Mouse (Mus musculus) heart, adult 8-10 months (tissue): ENCODE measurements at regions not wholly inside any gene's neighbourhood (a gene's known extent, or its start where the extent isn't known, plus 50 kb on each side); places are given as distances from the start of the nearest gene placed in this dataset.
A peak's percentile ranks its signal among the peaks of the same experiment; 100 is the strongest.

Experiments
- DNase-seq: peaks from one replicate; pipeline ENCODE4 v3.0.0; 2022; ENCODE audit warnings: low spot score

DNA sequence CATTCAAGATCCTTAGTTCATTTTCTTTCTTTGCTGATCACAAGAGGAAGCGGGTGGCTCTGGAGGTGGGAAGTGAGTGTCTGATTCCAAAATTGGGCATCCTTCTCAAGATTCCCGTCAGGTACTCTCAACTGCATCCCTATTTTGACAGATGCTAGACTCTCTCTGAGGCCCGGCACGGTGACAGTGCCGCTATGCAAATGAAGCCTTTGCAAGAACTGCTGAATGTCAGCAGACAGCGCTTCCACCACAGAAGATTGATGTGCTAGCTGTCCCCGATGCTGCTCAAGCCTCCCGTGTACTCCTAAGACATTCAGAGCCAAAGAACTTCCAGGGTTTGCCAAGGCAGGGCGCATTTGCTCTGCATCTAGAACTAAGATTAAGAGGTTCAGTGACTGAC is 50.9 kb upstream of the Cpne4 start:
- DNase-seq = no peak

DNA sequence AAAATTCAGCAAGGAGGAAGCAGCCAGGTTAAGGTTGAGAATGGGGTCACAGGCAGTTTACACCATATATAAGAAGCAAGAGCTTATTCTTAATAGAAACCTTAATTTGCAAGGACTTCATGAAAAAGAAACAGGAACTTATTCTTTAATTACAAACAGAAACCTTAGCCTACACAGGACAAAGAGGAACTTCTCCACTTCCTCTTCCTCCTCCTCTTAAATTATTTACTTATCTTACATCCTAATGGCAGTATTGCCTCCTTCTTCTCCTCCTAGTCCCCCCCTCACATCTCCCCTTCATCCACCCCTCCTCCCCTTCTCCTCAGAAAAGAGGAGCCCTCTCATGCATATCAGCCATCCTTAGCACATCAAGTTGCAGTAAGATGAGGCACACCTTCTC is 56.4 kb upstream of the Cpne4 start:
- no peak for DNase-seq

DNA sequence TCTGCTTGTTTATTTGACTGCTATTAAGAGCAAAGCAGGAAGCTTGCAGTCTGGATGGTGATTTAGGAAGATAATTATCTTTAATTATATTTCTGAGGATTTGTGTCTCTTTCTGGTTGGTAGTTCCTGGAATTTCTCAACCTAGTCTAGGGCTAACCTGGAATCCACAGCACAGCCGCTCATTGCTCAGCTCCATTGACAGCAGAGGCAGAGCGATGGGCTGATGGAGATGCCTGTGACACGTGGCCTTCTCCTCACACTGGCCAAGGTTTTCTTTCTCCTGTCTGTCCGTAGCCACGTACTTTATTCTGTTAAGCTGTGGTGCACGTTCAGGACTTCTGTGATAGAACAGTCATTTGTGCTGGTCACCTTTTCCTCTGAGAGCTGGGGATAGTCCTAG is 57.7 kb upstream of the Cpne4 start:
- DNase-seq = no peak

DNA sequence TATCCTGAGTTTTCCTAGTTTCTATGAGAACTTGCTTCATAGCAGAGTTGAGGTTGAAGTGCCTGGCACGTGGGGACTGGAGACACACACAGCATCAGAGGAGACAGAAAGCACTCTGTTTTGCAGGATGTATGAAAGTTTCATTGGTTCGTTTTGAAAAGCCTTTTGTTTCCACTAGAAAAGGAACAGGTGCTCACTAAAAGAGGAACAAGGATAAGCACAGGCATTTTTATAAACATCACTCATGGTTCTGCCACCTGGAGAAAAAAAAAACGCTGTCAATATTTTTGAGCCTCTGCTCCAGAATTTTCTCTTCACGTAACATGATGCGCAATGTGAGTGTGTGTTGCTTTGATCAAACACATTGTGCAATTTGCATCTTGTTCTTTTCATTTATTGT is 64.6 kb upstream of the Cpne4 start:
- no peak for DNase-seq

DNA sequence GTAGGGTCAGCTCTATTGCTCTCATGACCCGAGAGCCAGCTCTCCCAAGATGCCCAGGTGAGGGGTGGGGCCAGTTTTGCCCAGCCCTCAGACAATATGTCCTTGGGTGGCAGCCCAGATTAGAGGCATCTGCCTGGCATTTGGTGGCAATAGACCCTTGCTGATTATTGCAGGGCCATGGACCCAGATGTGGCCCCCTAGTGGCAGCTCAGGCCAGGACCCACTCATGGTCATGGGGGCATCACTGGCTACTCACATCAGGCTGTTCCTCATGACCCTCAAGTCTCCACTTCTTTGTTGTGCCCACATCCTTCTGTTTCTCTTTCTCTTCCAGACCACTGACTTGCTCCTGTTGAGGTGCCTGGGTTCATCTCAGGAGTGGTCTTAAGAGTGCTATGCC is 66.4 kb upstream of the Cpne4 start:
- DNase-seq = no peak

DNA sequence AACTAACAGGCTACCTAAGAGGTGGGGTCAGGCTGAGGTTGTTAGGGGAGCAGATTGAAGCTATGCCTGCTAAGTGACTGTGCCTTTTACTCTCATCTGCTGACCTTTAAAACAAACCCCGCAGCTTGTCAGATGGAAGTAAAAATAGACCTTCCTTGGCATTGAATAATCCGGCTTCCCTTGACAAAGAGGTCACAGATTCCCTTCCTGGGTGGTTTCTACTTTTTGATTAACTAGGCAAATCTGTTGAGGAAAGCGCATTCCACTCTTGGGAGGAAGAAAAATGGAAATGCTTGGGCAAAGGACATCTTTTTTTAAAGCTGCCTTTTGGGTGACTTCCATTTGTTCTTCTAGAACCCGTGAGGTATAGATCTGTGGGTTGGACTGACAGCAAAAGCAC is 72.3 kb upstream of the Cpne4 start:
- DNase-seq = no peak

DNA sequence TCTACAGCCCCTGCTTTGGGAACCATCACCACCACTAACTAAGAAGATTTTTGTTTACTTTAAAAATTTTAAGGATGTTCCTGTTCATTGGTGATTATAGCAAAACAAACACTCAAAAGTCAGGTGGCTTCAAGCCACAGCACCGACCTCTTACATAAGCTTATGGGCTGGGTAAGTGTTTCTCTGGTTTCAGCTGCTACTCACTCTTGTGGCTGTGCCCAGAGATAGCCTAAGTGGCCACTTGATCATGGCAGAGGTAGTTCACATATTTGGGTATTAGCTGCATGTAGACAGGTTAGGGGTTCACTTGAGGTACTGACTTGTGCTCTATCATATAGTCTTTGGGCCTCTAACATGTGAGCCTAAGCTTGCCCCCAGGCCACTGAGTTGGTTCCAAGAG is 79.8 kb upstream of the Cpne4 start:
- DNase-seq = no peak

DNA sequence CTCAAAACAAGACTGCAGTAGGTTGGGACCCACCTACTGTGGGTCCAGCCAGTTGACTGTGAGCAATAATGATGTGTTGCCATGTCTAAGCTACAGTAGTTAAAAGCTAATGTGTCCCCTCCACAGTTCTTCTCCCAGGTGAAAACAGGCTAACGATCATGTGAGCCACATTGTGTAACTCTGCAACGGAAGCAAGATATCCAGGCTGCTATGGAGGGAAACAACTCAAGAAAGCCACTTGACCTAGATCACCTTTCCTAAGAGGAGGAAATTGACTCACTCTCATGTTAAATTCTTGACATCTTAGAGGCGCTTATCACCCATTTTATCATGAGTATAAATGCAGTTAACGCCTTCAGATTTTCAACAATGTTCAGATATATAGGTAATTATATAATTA is 83.4 kb upstream of the Cpne4 start:
- DNase-seq = no peak

DNA sequence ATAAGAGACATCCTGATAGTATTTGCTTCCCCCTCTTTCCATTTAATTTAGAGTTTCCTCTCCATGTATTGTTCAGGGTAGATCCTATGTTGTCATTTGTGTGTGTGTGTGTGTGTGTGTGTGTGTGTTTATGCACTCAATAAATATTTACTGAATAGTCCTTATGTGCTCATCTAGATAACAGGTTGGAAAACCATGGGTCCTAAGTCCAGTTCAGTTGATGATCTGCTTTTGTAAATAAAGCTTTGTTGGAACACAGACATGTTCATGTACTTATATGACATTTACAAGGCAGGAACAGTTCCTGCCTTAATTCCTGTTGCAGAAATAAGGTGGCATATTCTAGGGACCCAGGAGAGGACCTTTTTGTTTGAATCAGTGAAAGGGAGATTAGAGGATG is 87.0 kb upstream of the Cpne4 start:
- DNase-seq = no peak

DNA sequence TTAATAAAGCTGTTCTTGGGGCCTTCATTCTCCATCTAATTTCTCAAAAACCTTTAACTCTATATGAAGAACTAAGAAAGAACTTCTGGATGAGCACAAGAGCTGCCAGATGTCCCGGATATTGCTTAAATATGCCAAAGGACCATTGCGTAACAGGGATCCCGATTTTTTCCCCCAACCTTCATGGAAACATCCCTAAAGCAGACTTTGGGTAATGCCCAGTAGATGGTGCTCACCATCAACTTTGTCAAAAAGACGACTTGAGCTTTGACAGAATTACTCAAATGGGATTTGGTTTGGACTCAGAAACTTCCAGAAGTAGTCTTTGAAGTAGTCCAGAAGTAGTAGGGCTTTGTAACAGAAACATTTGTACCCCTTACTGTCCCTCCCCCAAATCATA is 89.5 kb upstream of the Cpne4 start:
- DNase-seq = peak; percentile 1

DNA sequence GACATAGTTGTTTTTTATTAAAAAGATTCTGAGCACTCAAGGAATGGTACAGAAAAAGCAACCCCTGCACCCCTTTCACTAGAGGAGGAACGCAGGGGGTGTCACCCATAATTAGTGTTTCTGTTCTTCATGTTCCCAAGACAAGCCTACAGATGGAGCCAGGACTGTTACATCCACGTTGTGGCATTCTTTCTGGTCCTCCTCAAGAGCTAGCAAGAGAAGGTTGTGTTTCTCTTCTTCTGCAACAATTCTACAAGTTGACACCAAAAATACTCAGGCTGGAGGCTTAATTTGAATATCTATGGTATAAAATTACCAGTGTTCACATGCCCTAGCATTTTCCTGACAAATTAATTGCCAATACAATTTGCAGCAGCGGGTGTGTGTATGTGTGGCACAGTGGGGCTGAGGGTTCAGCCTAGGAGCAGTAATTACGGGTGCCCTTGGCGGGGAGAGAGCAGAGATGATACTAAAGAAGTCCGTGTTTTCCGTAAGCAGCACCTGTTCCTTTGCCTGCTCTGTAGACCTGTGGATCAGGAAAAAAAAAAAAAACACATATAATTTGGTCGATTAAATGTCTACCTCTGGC is 98.4 kb upstream of the Cpne4 start:
- no peak for DNase-seq

DNA sequence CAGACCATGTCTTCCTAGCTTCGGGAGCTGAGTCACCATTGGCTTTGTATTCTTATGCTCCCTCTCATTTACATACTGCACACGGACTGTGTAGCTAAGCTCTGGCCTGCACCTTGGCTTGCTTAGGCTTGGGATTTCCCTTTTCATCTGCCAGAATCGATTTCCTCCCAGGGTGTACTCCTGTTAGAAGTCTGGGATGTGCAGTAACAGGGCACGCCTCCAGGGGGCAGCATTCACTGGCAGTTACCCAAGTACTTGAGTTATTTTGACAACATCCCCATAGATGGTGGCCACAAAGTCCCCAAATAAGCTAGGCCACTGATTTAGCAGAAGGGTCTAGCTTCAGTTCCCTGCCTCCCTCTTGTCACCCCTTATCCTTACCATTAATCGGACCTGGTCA is 102.2 kb upstream of the Cpne4 start:
- DNase-seq = peak; percentile 7

DNA sequence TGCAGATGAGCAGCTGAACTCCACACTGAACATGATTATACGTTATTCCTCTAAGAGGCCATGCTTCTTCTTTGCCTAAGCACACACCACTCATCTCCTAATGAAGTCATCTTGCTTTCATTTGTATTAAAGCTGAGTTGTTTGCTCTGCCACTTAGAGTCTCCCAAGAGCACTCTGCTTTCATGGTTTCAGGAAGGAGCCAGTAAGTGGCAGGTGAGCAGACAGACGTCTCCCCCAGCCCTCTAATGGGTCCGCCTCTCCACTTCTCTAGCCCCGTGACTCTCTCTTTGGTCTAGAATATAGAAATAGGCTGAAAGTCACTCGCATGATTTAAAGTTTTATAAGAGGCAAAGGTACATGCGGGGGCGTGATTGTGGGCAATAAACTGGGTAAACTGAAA is 103.8 kb upstream of the Cpne4 start:
- DNase-seq = no peak

DNA sequence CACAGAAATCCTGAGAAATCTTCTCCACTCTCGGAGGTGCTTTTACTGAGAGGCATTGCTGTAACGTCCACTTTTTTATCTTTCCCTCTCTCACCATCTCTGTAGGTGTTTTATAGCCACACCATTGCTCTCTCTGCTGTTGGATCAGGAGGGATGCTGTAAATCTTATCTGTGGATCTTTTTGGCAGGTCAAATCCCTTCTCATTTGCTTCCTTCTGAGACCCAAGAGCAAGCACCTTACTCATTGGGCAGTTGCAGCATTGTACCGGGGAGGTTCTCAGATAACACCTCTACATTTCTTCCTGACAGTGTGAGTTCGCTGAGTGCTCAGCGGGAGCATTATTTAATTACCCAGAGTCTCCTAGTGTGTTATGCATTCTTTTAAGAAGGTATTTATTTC is 75.5 kb upstream of the Acpp start:
- DNase-seq = no peak

DNA sequence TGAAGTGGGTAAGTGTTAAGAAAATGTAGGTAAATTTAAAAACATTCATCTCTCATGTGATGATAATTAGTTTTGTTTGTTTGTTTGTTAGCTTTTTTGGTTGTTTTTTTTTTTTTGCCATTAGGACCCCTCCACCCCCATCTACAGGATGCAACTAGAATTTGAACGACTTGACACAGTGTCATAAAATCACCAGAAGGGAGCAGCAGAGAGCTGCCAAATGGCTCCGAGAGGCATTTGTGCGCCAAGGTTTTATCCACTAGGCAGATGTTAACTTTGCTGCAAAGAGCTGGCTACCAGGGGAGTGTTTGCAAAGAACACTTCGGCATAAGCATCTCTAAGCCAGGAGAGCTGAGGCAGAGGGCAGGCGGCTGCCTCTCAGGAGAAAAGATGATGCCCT is 72.7 kb upstream of the Acpp start:
- DNase-seq = no peak

DNA sequence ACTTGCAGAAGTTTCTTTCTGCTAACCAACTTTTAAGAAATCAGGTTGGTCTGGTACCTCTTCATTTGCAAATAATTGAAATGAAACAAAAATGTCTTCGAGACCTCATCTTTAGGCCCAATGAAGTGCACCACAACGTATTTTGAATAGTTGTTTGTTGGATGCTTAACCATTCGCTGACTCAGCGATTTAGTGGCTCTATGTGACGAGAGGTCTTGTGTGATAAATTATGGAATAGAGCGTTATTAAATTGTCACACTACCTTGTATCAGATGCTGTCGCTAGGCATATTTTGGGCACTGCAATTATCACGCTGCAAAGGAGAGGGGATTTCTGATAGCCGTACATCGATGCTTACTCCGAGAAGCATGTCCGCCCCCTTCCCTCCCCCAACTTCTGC is 71.8 kb upstream of the Acpp start:
- DNase-seq = no peak

DNA sequence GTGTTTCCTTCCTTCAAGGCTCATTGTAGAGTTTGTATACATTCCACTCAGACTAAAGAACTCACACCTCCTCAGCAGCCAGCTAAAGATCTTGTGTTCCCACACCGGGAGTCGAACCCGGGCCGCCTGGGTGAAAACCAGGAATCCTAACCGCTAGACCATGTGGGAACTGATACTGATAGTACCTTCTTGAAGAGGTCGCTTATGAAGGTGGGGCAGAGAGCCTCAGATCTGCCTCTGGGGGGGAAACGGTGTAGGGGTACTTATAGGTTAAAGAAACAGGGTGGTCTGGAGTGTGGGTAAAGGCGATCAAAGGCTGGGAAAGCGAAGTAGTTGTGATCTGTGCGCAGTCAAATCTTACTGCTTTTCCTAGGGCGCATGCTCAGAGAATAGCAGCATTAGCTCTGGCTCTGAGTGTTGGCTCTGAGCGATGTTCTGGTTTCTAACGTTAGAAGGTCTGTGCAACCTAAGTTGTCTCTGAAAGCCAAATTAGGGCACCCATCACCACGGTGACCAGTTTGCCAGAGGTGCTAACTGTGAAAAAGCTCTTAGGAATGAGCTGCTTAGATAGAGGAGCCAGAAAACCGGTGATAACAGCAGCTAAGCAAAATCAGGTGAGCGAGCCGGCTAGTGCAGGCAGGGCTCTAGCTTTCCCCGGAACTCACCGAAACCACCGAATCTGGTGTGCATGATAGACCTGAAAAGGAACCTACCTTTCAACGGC is 71.2 kb upstream of the Acpp start:
- no peak for DNase-seq

DNA sequence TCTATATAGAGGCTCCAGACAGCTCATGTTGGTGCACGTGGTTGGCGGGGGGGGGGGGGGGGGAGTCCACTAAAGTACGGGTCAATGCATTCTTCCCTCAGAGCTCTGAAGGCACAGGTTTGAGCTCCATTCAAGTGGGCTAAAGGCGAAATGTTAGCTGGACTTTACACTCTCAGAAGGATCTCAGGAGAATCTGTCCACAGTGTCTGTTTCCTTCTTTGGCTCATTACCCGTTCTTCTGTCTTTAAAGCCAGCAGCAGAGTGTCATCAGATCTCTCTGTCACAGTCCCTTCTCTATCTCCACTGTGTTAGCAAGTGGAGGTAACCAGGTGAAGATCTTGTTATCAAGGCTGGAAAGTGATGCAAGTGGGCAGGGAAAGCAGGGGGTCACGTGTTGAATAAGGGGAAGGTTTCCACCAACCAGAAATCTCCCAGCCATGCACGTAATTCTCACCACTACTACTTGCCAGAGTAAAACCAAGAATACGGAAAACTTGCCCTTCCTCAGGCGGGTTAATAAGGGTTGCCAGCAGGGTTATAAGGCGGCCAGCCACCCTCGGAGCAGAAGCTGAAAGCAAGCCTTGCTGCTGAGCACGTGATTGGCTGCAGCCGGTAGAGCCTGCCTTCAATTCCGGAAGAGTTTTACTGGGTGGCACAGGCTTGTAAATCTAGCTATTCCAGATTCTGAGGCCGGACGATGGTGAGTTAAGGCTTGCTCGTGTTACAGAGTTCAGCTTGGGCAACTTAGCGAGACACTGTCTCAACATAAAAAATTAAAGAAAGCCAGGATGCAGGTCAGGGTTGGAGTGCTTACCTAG is 70.2 kb upstream of the Acpp start:
- no peak for DNase-seq

DNA sequence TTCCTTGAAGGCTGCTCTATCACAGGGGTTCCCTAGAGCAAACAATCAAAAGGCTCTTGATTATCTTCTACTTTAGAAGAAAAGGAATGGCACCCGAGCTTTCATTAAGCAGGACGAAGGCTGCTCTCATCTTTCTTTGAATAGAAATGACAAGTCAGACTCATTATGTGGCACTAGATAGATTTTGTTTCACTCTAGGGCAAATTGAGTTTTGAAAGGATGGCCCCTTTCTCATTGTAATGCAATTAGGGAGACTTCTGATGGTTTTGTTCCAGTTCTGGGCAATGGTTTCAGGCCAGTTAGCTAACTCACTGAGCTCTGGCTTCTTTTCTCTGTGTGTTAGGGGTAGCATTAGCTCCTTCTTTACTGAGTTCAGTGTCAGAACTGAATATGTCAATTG is 69.5 kb upstream of the Acpp start:
- DNase-seq = no peak

DNA sequence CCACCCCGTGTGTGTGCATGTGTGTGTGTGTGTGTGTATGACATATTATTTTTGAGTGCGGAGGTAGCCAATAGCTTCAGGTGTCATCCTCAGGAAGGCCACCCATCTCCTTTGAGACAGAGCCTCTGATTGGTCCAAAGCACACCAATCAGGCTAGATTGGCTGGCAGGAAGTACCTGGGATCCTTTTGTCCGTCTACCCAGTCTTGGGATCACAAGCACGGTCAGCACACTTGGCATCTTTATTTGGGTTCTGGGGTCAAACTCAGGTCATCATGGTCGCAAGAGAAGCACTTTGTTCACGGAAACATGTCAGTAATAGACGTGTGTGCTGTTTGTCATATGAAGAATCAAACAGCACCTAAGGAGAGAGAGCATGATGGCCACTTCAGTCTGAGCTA is 68.9 kb upstream of the Acpp start:
- DNase-seq = no peak

DNA sequence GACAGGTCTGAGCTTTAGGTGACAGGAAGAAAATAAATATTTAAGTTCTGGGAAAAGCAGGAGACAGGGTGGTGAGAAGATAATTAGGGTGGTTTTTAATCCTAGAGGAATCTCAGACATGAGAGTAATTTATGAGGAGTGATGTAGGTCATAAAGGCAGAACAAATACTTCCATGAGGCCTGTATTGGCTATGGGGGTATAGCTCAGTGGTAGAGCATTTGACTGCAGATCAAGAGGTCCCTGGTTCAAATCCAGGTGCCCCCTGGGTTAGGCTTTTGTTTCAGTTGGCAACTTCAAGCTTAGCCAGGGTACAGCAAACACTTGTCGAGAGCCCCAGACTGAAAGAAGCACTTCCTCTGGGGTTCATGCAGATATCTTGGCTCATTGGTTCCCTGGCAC is 66.3 kb upstream of the Acpp start:
- DNase-seq = no peak

DNA sequence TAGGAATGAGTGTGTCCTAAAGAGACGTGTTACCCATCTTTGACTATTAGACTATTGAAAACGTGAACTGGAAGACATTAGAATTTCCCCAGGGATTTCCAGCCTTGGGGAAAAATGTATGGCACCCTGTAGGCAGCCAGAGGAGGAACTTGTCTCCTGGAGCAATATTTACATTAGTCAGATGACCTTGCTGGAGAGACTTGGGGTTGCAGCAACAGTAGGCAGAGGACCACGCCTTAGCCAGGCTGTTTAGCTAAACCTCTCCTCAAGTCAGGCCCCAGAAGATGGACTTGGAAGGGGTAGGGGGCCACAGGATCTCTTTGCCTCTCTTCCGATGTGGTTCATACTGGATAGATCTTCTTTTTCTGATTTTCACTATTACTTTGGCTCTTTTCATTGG is 64.1 kb upstream of the Acpp start:
- DNase-seq = no peak

DNA sequence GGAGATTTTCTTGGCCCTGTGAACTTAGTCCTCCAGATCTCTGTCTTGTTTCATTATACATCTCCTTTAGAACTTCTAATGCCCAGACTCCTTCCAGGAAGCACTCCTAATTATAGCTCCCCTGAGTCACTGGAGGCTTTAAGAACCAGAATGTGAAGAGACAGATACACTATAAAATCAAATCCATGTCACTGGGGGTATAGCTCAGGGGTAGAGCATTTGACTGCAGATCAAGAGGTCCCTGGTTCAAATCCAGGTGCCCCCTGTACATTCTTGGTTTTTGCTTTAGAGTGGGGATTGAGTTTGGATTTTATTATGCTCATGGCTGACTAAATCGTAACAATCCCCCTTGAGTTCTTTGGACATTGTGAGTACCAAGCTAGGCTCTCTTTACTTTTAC is 62.4 kb upstream of the Acpp start:
- DNase-seq = no peak
